Mouse (Mus musculus) G1E-ER4 (cell line): Measurements from ENCODE around the gene Myef2. TPM values are rescaled to one million over a fixed set of nuclear protein-coding genes. Genes with fewer than 3 reads are reported as not detected.

Source experiments
- GATA1 ChIP-seq: IDR thresholded peaks from one replicate; pipeline ENCODE4 v1.8.0; 2012; ENCODE audit warnings: low read length, inconsistent platforms
- polyA plus RNA-seq: library from polyadenylated mRNA; stranded (reverse); fragments of >175 nt; gene quantifications from 2 replicates; pipeline ENCODE4 v1.2.3, GENCODE M21; 2012

Myef2 gene
- polyA plus RNA-seq, result 25.2 and 31.8 TPM in 2 replicates

DNA sequence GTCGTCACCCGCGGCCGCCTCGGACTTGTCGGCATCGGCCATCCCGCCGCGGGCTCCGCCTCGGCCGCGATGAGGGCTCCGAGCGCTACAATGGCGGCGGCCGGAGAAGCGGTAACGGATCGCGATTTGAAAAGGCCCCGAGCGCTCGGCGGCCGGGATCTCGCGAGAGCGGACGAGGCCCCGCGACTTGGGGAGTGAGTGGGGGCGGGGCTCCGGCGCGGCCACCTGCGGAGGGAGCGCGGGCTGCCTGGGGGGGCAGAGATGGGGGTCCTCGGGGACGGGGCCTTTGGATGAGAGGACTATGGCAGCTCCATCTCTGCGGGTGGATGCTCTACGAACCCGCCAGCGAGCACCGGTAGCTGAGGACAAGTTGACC lies at the start of gene Myef2:
Gene Myef2, minus strand, starts transcription at position 185 of the 376 bp plus-strand sequence.
- no peak for TF ChIP-seq GATA1

DNA sequence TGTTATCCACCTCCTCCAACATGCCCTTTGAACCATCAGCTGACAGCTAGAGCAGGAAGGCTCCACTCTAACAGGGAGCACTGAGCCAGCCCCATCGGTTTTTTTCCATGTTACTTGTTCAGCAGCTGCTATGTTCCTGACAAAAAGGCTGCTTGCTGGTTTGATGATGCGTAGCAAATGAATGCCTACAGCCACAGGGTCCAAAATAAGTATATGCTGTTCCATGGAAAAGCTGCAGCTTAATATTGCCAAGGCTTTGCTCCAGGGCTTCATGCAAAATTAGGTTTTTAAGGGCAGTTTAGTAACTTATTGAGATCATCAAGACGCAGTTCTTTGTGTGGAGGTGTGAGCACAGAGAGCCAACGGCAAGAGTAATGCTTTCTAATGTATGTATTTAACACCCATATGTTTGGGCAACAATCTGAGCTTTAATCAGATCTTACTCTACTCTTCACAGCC lies 38.6 kb upstream of the Myef2 start:
- no peak for TF ChIP-seq GATA1

DNA sequence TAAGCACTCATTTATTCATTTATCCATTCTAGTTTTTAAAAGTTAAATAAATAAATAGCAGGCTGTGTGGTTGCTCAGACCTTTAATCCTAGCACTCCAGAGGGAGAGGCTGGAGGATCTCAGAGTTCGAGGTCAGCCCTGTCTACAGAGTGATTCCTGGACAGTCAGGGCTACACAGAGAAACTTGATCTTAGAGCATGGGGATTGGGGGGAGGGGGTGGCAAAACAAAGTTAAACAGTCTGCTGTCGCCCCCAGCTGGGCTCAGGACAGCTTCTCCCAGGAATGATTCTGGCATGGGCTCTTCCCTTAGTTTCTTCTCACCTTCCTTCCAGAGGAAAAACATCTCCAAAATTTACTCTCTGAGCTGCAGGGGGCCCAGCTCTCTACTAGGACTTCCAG lies 32.0 kb upstream of the Myef2 start:
- TF ChIP-seq GATA1, result no peak

DNA sequence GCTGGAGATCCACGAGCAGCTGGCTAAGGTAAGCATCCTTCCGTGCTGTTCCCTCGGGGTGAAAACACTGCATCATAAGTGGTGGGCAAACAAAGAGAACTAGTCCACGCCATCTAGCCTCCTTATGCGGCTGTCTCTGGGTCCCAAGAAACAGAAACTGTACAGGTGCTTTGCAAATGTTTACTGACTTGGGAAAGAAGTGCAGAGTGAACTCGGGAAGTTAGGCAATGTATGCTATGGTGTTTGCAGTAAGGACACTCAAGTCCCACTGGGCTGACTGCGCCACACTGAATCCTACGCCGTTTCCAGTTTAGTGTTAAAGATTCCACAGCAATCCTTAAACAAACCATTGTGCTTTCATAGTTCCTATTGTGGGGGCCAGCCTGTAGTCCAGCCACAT lies 30.8 kb upstream of the Myef2 start:
- TF ChIP-seq GATA1, result no peak

DNA sequence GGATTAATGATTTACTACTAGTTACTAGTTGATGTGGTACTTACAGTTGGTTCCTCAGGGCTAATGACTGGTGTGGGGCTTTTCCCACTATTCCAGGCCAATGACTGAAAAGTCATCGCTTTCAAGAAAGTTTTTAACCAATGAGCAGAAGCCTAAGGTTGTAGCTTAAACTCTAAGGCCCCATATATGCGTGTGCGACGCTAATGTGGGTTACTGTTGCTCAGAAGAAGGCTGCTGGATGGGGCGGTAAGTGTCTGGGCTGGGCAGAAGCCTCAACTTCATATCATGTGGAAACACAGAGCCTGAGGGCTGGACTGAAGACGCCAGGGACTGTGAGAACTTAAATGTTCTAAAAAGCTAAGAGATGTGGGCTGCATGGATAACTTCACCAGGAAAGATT lies 28.9 kb upstream of the Myef2 start, which contains the start of gene Slc12a1:
Gene Slc12a1, plus strand, starts transcription at position 118 of the 400 bp plus-strand sequence.
- no peak for TF ChIP-seq GATA1

DNA sequence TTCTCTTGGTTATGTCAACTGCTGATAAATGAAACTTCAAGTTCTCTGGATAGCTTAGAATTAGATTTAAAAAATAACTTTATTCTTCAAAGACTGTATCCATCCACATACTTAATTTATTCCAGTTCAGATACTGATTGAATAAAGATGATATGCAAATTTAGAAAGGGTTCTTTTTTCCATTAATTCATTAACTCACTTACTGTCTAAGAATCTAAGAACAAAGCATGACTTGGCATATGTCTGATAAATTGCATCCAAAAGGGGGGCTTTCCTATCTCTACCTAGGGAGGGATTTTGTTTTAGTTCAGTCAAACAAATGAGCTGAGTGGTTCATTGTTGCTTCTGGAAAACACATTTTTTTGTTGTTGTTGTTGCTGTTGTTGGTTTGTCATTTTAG lies 18.9 kb upstream of the Myef2 start:
- TF ChIP-seq GATA1, result no peak

DNA sequence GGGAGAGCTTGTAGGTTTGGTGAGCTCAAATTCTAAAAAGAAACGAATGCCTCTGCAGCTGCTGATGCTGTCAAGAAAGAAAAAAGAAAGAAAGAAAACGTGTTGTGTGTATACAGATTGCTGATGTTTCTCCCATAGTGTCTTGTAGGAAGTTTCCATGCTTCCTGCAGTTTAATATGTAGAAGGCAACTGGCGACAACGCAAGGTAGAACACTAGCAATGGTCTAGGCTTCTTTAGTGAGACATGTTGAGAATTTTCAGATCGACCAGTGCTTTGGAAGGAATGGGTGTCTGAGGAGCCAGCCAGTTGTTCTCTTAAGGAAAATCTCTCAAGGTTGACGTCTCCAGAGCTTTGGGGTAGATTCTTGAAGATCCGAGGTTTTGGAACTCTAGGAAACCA lies 13.4 kb upstream of the Myef2 start:
- TF ChIP-seq GATA1, result no peak

DNA sequence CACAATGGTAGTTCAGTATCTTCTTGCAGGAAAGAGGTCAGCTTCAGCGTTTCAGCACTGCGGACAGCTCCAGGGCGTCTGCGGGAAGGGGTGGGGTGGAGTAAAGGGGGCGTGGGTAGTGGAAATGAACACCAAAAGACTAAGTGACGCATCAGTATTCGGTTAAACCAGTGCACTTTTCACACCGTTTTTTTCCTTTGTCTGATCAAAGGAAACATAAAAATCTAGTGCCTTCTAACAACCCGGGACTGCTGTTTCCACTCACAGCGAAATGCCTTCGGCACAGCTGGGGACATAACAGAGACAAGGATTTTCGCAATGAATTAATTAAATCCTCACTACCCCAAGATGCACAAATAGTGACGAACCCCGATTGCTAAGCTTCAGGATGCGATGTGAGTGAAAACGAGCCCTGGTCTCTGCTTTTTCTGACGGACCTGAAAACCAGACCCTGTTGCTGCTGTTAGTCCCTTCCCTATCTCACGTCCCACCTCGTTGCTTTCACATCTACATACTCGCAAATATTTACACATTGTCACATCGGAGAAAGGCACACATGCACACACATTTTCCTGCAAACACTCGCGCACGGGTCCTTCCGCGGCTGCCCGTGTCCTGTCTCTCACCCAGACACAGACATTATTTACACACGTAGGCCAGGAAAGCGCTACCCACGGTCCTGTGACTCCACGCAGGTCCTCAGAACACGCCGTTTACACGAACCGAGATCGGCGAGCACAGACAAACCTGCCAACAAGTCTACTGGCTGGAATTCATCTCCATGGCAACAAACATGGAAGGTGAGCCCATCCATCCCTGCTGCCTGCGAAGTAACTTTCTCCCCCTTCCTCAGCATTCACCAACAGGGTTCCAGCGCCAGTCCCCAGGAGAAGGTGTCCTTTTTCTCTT lies 12.7 kb upstream of the Myef2 start, which contains the start of gene Ctxn2:
Gene Ctxn2, plus strand, starts transcription at position 790 of the 909 bp plus-strand sequence.
- TF ChIP-seq GATA1, result no peak

DNA sequence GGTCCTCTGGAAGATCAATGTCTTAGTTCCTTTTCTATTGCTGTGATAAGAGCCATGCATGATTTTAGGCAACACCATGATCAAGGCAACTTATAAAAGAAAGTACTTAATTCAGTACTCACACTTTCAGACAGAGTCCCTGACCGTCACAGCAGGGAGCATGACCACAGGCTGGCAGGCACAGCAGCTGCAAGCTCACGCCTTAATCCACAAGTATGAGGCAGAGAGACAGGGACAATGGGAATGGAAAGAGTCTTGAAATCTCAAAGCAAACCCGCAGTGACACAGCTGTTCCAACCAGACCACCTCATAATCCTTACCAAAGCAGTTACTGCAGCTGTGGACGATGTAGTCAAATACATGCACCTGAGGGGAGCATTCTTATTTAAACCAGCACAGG lies 10.7 kb upstream of the Myef2 start:
- no peak for TF ChIP-seq GATA1

DNA sequence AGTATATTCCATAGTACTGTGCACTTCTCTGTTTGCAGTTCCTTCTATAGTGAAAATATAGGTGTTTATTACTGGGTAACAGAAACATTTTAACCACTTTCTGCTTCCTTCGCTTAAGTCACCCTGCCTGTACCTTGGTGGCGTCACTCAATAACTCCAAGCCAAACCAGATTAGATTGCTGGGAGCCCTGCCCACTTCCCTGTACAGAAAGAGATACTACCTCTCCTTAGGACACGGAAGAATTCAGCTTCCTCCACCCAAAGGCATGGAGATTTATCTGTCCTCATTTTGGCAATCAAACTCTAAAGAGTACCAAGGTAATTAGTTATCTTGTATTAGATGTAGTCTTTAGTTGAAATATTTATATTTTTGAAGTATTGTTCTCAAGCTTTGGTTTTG lies 3.3 kb upstream of the Myef2 start:
- TF ChIP-seq GATA1, result no peak

DNA sequence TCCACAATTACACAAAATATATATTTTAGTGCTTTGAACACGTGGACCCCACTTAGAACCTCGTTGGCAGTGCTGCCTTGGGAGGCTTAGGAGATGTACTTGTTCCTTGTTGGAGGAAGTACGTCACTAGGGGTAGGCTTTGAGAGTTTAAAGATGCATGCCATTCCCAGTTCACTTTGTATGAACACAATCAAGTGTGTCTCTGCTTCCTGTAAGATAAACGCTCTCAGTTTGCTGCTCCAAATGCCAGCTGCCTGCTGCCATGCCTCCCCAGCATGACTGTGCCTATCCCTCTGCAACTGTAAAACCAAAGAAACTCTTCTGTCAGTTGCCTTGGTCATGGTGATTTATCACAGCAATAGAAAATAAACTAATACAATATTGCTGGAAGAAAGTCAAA lies 2.4 kb upstream of the Myef2 start:
- TF ChIP-seq GATA1, result no peak

DNA sequence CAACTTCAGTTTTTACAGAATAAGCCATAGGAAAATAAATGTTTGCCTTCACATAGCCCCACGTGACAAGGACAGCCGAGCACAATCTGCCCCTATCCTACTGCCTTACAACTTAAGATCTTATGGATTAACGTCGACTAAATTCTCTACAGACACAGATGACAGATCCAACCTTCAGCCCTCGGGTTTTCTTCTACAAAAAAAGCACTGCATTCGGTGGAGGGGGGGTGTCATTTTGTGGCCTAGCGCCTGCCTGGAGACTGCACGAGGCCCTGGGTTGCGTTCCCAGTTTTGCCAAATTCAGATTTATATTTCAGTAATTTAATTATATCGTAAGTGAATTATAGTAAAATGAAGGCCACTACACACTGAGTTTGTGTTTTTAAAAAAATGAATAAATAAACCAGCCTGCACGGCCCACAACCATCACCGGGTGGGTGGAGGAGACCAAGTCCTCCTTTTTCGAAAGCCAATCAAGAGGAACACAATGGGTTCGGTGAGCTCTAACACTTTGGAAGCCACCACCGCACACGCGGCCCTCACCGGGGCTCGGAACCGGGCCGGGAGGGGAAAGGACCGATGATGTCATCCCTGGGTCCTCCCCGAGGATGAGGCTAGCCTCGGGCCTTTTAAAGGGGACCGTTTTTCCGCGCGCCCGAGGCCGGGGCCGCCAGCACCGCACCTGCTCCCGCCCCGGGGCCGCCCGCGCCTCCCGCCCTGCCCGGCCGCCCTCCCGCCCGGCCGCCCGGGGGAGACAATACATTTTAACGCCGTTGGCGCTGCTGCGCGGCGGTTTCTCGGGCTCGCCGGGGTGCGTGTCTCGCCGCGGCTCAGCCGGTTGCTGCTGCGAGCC lies 611 bp downstream of the Myef2 start:
- TF ChIP-seq GATA1, result no peak

DNA sequence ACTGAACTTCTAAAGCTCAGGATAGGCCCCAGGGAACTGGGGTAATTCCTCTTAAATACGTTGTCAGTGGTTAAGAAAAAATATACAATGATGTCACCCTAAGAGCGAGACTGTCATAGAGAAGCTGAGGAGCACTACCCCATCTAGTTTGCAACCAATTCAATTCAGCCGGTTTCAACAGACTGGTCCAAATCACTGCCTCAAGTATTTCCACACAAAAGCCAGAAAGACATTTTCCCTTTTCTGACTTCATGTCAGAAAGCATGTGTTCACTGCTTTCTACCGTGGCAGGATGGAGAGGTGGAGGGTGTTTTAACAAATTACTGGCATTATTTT lies 1.2 kb downstream of the Myef2 start:
- no peak for TF ChIP-seq GATA1

DNA sequence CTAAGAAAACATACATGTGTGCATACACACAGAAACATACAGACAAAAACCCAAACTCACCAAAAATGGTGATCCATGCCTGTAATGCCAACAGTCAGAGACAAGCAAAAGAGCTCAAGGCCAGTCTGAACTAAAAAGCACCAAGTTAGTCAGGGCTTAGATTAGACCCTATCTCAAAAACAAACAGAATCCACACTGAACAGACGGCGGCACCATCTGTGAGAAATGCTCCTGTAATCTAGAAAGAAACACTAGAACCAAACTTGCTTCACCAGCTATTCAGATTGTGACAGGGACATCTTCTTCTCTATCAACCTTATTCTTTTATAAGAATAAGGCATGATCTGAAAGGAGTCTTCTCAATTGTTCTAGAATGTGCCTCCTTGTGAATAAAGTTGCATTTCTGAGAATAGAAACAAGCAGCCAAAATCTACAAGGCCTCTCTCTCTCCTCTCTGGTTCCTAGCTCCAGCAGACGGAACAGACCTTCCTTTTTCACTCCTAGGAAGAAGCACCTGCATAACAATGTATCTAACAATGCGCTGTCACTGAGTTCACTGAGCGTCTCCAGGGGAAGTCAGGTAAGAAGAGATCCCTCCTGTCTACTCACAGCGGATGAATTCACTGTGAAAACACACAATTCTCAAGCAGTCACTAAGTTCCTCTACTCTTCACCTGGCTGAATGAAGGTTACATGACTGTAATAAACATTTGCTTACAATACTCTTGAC lies 3.9 kb downstream of the Myef2 start:
- TF ChIP-seq GATA1, result no peak

DNA sequence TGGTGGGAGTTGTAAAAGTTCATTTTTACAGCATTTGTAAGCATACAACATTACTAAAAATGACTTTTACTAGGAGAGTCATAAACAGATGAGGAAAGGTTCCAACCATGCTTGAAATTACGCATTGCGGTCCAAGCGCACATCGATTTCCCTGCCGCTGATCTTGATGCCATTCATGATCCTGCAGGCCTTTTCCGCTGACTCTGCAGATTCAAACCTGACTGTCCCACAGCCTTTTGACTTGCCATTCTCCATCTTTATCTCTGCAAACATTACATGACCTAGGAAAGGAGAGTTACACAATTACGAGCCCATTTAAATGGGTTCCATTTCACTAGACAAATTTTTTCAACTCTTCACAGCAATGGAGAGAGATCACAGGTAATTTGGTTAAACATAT lies 34.7 kb downstream of the Myef2 start:
- TF ChIP-seq GATA1, result no peak

DNA sequence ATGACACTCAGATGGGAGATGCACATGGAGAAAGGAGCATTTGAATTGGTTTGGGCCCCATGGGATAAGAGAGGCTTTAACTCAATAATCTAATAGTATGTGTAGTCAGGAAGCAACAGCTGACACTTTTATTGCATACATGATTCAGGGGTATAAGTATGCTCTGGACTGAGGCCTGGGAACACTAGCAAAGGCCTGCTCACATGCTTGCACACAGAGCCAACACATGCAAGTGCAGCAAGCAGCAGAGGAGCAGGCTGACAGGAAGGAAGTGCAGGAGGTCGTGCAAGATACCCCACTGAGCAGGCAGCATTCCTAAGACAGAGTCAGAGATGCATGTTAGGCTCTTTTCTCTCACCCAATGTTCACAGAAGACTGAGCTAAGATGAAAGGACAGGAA lies 39.6 kb downstream of the Myef2 start:
- no peak for TF ChIP-seq GATA1
